Mouse (Mus musculus) left cerebral cortex, adult 2 months (tissue): ENCODE measurements around the gene Smad6. TPM values are rescaled to one million over a fixed set of nuclear protein-coding genes. Genes with fewer than 3 reads are reported as not detected.
A peak's percentile ranks its signal among the peaks of the same experiment; 100 is the strongest.

Experiments
- DNase-seq, 2 experiments: peaks; one replicate each; pipeline ENCODE4 v3.0.0; 2021 to 2022; ENCODE audit warnings: low spot score in 2 of 2, mixed read lengths in 1 of 2; ENCODE audit errors: extremely low spot score in 1 of 2
- H3K27ac ChIP-seq: fragments of 200-600 bp; 2 replicates; pipeline ENCODE4 v1.8.1; 2022
- H3K4me3 ChIP-seq: fragments of 200-600 bp; 2 replicates; pipeline ENCODE4 v1.8.1; 2022
- CTCF ChIP-seq: fragments of 200-600 bp; IDR thresholded peaks from 2 replicates; pipeline ENCODE4 v1.8.1; 2022; ENCODE audit warnings: antibody characterized with exemption, mild to moderate bottlenecking, moderate library complexity
- intact Hi-C: fragments of 180-260 bp; cut with DNase I; formaldehyde crosslinking; loops from one replicate; pipeline ENCODE4 v1.15.1; 2025
- long read RNA-seq, 2 experiments: library from polyadenylated mRNA; stranded (forward); transcript quantifications; one replicate each; pipeline ENCODE4 v2.0.0; 2021; ENCODE audit warnings: borderline mapping rate in 2 of 2
- total RNA-seq, 2 experiments: library from RNA; stranded (reverse); gene quantifications; 2 replicates each; pipeline ENCODE4 v1.2.3; 2021

Smad6 gene
- total RNA-seq, result 1 to 10 TPM; 2.6 to 2.8 TPM
- long read RNA-seq, experiment 1, transcript Smad6-201 (4 exons, 2,971 nt), result major isoform, 8 of 9 reads
- long read RNA-seq, experiment 1, partial matches to known transcripts, result 0 of 9 reads
- long read RNA-seq, experiment 1, other reads (novel, unspliced or antisense), result 1 of 9 reads
- long read RNA-seq, experiment 2, partial matches to known transcripts, result 0 of 6 reads
- long read RNA-seq, experiment 2, other reads (novel, unspliced or antisense), result 2 of 6 reads

- H3K4me3 ChIP-seq, result peak within 1 kb of the TSS; percentile 39
- peak; percentile 49 to 69 for DNase-seq
- intact Hi-C loops, result loop anchor here (2.0 to 10.0 kb wide), 2 partner anchors 63 to 877 kb away; partner anchors contain the start of gene Skor1
- peak within 1 kb of the TSS; percentile 33 for H3K27ac ChIP-seq
- TF ChIP-seq CTCF, result no peak; the same call in 1 of the 2 replicates
These were observed at the start of gene Smad6 for GRCm38 (mm10) chr9:64021853-64022561. Gene Smad6 (minus strand): TSS chr9:64022059.

DNA sequence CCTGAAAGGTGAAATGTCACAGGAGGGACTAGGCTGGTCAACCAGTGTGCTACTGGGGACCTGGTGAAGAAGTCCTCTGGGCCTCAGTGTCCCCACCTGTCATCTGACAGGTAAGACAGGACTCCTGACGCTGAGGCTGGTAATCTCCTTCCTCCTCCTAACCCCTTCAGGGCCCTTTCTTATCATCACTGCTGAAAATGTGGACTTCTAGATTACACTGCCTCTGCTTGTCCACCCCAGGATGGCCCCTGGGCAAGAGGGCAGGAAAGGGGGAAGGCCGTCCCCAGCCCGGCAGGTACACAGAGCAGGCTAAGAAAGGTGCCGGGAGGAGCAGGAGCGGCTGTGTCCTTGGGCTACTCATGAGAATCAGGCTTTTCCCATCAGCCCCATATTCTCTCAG lies 48.8 kb upstream of the Smad6 start:
- no peak for DNase-seq
- Histone ChIP-seq H3K4me3 (no peak overlapping the region), H3K27ac (no peak overlapping the region)
- intact Hi-C loops, result no loop called here
- no peak for TF ChIP-seq CTCF

- Histone ChIP-seq H3K27ac (no peak overlapping the region), H3K4me3 (no peak overlapping the region)
- intact Hi-C loops, result no loop called here
- no peak for TF ChIP-seq CTCF
- no peak for DNase-seq
These were observed 47.3 kb upstream of the Smad6 start for GRCm38 (mm10) chr9:64069131-64069530.

- TF ChIP-seq CTCF, result no peak
- DNase-seq, result no peak
- intact Hi-C loops, result no loop called here
- no peak overlapping the region for H3K27ac ChIP-seq
- H3K4me3 ChIP-seq, result no peak overlapping the region
These were observed 46.7 kb upstream of the Smad6 start for GRCm38 (mm10) chr9:64068571-64068970.

- DNase-seq, result no peak
- no peak for TF ChIP-seq CTCF
- intact Hi-C loops, result no loop called here
- H3K4me3 ChIP-seq, result no peak overlapping the region
- no peak overlapping the region for H3K27ac ChIP-seq
These were observed 45.9 kb upstream of the Smad6 start for GRCm38 (mm10) chr9:64067787-64068186.

DNA sequence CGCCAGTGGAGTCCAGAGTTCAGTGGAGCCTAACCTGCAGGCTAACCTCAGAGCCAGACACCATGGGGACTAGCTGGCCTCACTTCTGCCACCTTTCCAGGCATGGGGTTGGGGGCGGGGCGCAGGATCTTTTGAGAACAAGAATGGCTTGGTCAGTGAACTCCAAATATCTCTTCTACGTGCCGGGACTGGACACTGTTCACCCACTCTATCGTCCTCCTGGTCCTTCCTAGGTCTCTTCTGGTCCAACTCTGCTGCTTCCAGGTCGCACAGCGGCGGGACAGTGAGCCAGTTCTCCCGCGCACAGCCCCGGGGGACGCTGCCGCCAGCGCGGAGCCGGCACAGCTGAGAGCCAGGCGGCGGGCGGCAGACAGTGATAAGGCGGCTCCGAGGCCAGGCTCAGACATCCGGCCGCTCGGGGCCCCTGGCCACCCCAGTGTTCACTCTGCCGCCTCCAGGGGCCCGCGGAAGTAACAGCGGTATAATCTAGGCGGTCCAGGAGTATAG lies 38.2 kb upstream of the Smad6 start:
- no peak for TF ChIP-seq CTCF
- intact Hi-C loops, result no loop called here
- Histone ChIP-seq H3K27ac (no peak overlapping the region), H3K4me3 (no peak overlapping the region)
- no peak for DNase-seq

DNA sequence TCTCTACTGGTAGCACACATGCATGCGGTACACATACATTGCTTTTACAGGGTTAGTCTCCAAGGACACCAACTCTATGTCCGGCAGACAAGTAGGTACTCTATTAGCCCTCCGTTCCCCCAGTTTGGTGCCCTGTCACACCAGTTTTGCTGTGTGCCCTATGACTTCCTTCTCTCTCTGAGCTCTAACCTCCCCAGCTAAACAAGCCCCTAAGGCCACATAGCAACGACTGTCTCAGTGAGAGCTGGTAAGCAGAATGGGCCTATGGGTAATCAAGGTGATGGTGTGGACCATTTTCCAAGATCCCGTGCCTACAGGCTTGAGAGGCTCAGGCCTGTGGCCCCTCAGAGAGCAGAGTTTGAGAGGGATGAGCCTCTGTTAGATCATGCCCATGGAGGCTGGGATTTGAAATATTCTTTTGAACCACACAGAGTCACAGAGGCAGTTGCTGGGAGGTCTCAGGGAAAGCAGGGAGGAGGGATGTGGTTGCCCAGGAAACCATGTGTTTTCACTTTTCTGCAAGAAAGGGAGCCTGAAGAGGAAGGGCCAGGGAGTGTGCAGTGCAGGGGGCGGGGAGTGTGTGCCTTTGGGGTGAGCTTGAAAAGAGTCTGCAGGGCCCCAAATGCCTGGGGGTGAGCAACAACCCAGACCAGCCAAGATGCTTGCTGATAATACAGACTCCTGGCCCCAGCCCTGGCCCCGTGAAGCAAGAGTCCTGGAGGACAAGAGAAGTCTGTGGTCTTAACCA lies 36.2 kb upstream of the Smad6 start:
- TF ChIP-seq CTCF, result no peak
- intact Hi-C loops, result no loop called here
- no peak overlapping the region for H3K27ac ChIP-seq
- no peak overlapping the region for H3K4me3 ChIP-seq
- no peak for DNase-seq

DNA sequence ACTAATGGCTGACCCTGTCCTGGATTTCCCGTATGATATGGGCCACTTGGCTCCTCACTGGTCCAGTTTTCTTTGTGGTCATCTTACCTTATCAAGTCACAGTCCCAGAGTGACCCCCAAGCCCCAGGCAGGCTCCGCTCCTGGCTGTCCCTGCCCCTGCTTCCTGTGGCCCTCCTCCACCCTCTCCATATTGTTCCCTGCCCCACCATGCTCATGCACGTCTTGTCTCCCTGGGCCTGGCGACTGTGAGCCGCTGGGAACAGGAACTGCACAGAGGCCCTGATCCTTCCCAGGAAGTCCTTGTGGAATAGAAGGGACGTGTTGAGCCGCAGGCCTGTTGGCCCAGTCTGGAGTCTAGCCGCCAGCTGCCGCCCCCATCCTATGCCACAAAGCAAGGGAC lies 33.3 kb upstream of the Smad6 start:
- H3K27ac ChIP-seq, result no peak overlapping the region
- DNase-seq, result no peak

DNA sequence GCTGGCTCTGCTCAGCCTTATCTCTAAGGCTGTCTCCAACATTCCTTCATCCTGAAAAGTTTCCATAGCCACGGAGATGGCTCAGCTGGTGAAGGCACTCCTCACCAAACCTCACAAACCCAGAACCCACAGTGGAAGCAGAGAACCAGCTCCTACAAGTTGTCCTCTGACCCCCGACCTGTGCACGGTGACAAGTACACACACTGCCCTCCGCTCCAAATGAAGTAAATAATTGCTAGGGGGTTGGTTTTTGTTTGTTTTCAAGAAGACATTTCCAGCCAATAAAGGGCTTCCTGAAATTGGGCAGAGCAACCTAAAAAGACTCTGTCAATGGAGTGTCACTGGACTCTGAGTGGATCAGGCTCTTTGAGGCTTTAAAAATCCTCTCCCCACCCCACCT lies 31.9 kb upstream of the Smad6 start:
- Histone ChIP-seq H3K4me3 (no peak overlapping the region), H3K27ac (no peak overlapping the region)
- no peak for DNase-seq
- intact Hi-C loops, result no loop called here
- TF ChIP-seq CTCF, result no peak

More for the DNA sequence above, 33.3 kb upstream of the Smad6 start:
- H3K4me3 ChIP-seq, result no peak overlapping the region
- TF ChIP-seq CTCF, result no peak
- intact Hi-C loops, result no loop called here

DNA sequence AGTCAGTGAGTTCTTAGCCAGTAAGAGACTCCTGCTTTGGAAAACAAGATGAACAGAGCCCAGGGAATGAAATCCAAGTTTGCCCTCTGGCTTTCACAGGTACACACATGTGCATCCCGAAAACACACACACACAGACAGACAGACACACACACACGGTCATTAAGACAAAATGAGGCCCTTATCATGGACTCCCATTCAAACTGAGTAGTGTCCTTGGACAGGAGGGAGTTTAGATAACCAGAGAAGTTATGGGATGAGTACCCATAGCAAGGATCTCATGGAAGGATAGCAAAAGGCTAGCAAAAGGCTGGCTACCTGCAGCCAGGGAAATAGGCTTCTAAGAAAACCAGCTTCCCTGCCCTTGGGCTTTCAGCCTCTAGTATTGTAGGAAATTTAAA lies 29.4 kb upstream of the Smad6 start:
- Histone ChIP-seq H3K27ac (no peak overlapping the region), H3K4me3 (no peak overlapping the region)
- DNase-seq, result no peak
- no peak for TF ChIP-seq CTCF
- intact Hi-C loops, result no loop called here

DNA sequence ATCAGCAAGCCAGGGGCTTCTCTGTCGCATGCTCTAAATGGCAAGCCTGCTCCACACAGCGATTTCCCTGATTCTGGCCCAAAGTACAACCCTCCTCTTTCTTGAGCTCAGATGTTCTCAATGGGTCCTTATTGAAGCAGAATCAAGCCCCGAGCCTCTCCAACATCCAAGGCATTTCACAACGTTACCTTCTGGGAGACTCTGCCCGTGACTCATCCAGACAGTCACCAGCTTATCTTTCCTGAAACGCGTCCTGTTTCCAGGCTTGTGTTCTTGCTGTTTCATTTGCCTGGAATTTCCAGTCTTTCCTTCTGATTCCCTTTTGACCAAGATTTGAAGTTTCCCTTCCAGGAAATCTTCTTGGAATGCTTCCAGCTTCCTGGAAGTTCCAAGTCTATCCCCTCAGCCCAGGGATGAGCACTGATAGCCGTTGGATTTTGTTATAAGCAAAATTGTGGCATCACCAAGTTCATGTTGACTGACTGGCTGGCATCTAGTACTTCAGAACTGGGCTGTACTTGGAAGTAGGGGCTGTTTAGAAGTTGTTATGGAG lies 28.7 kb upstream of the Smad6 start:
- no peak for DNase-seq
- Histone ChIP-seq H3K4me3 (peak overlapping the region; percentile 35), H3K27ac (no peak overlapping the region)
- TF ChIP-seq CTCF, result no peak
- intact Hi-C loops, result no loop called here
